Mouse (Mus musculus) erythroblast, embryonic 14.5 days (primary cell): ENCODE data around the gene Slc20a1.

Experiments
- GATA1 ChIP-seq: IDR thresholded peaks from 2 replicates; pipeline ENCODE4 v1.6.1; 2012; ENCODE audit warnings: low read length, inconsistent platforms, mixed read lengths
- TAL1 ChIP-seq: IDR thresholded peaks from 3 replicates; pipeline ENCODE4 v1.6.1; 2012; ENCODE audit warnings: low read length, inconsistent platforms, mixed read lengths

DNA sequence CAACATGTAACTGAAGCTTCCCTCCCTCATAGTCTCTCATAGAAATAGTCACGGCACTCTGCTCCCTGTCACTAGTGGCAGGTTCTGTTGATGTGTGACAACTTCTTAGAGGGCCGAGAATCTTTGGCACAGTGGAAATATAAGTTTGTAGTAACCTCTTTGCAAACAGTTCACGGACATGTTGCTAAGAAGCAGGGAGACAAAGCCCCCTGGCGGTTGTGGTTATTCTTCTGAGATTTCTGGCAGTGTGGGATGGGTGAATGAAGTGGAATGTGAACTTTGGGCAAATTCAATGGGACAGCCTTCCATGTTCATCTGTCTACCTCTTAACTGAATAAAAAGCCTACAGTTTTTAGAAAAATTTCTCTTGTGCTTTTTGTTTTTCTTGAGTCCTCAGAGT is 12.7 kb downstream of the Slc20a1 start:
- TF ChIP-seq TAL1 (no peak), GATA1 (no peak)
